Mouse (Mus musculus) ovary, postnatal 14 days (tissue): ENCODE results near the gene Mrpl33.

Source experiments
- DNase-seq: peaks from one replicate; pipeline ENCODE4 v3.0.0; 2022; ENCODE audit warnings: low spot score

Mrpl33 gene

GRCm38 (mm10) chr5:31640542-31640941 is 43.8 kb downstream of the Mrpl33 start:
- DNase-seq = no peak

GRCm38 (mm10) chr5:31642300-31642699 is 45.6 kb downstream of the Mrpl33 start:
- DNase-seq = no peak

GRCm38 (mm10) chr5:31644272-31644671 is 47.5 kb downstream of the Mrpl33 start:
- no peak for DNase-seq

- no peak for DNase-seq
These were observed 48.1 kb downstream of the Mrpl33 start for GRCm38 (mm10) chr5:31644847-31645246.

- no peak for DNase-seq
These were observed 49.1 kb downstream of the Mrpl33 start for GRCm38 (mm10) chr5:31645798-31646197.

- no peak for DNase-seq
These were observed 49.8 kb downstream of the Mrpl33 start for GRCm38 (mm10) chr5:31646574-31646973.

- DNase-seq = no peak
These were observed 50.6 kb downstream of the Mrpl33 start for GRCm38 (mm10) chr5:31647327-31647726.

GRCm38 (mm10) chr5:31650518-31651288 is 54.0 kb downstream of the Mrpl33 start:
- no peak for DNase-seq

GRCm38 (mm10) chr5:31655688-31656190 is 59.0 kb downstream of the Mrpl33 start:
- no peak for DNase-seq

DNA sequence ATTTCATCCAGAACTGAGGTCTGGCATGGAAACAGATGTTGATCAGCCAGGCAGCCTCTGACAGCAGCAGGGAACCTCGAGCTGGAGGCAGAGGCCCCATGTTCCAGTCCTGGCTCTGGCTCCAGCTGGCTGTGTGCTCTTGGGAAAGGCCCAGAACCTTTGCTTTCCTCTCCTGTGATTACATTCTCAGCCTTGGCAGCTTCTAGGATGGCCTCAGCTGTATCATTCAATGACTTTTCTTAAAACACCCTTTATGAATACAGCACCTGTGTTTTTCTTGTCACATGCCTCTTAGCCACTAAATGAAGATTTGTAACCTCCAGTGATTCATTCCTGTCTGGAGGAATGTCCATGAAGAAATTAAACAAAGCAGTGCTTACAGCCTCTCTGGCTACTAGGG is 69.4 kb downstream of the Mrpl33 start:
- no peak for DNase-seq

DNA sequence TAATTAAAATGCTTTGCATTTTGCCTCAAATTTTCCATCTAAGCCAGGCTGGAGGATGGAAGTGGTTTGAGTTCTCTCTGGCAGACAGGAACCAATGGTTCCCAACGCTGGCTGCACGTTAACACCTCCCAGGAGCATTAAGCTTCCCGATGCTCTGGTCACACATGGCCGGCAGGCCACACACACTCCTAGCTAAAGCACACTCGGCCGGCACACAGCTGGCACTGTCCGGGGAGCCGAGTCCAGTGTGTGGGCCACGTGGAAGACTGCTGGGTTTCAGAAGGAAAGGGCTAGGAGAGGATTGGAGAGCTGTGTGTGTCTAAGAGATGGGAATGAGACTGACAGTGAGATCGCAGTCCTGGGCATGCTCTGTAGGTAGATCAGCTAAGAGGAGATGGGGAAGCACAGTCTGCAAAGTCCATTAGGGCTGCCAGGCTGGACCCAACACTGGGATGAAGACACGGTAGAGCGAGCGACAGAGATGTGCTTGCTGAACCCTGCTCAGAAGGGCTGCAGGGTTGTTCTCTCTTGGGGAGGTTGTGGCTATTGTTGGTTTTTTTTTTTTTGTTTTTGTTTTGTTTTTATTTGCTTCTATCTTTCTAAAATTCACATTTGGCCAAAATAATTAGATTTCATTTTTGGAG is 71.7 kb downstream of the Mrpl33 start:
- DNase-seq = no peak

- no peak for DNase-seq
These were observed 73.2 kb downstream of the Mrpl33 start for GRCm38 (mm10) chr5:31669984-31670383.

- DNase-seq = no peak
These were observed 74.4 kb downstream of the Mrpl33 start for GRCm38 (mm10) chr5:31671137-31671536.

GRCm38 (mm10) chr5:31673431-31673830 is 76.7 kb downstream of the Mrpl33 start:
- no peak for DNase-seq

GRCm38 (mm10) chr5:31678000-31678399 is 81.3 kb downstream of the Mrpl33 start:
- DNase-seq = no peak

DNA sequence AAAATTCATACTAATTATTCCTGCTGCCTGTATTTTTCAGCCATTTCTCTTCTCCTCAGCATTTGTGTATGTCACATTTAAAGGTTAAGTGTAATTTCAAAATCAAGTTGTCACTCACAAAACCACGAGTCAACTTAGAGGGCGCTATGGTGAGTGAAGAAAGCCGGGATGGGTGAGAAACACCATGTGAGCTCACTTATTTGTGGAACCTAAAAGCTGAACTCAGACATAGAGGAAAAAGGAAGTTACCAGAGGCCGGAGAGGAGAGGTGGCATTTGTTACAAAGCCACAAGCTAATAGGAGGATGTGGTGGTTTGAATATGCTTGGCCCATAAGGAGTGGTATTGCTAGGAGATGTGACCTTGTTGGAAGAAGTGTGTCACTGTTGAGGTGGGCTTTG is 83.4 kb downstream of the Mrpl33 start:
- no peak for DNase-seq

- DNase-seq = no peak
These were observed 85.6 kb downstream of the Mrpl33 start for GRCm38 (mm10) chr5:31682305-31682704.

GRCm38 (mm10) chr5:31686040-31686439 is 89.3 kb downstream of the Mrpl33 start:
- DNase-seq = no peak

- DNase-seq = no peak
These were observed 91.2 kb downstream of the Mrpl33 start for GRCm38 (mm10) chr5:31687972-31688371.

- no peak for DNase-seq
These were observed 96.5 kb downstream of the Mrpl33 start for GRCm38 (mm10) chr5:31693191-31693590.

GRCm38 (mm10) chr5:31696971-31697643 is 100.4 kb downstream of the Mrpl33 start, which contains the start of gene Rbks:
Gene Rbks (minus strand): TSS chr5:31697627.
- no peak for DNase-seq

DNA sequence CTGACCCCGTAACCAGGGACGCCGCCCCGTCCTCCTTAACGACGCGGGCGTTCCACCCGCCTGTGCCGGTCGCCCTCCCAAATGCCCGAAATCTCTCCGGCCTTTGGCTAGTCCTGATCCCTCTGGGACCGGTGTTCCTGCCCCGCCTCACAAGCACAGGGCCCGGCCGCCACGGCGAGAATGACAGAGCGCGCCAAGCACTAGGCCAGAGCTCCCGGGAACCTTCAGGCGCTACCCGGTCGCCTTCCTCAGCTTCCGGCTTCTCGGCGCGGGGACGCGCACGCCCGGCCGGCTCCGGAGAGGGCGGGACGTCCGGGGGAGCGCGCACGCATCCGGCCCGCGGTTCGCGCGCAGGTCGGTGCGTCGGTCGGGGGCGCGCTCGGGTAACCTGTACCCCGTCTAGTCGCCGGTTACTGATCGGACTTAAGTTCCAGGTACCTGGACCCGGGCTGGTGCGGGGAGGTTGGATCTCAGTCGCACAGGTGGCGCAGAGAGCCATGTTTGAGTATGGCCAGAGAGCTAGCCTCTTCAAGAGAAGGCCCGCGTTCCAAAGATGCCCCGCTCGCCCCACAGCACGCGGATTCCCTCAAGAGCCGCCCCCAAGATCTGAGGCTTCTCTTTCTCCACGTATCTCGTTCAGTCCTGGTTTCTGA is 101.0 kb downstream of the Mrpl33 start, which contains the start of gene Babam2:
Babam2 (plus strand) TSS at position 41 of the 653 bp plus-strand sequence.
- peak; percentile 87 for DNase-seq
